Mouse (Mus musculus) CD8-positive naive resting alpha-beta T cell, adult 2 months (primary cell): ENCODE measurements around the gene Gm44511.
"Not testable (repeated sequence)": the region's sequence is repeated elsewhere in the genome, so short reads cannot be mapped to it uniquely, and the experiment has no call there.

Source experiments
- DNase-seq, 2 experiments: peaks; one replicate each; pipeline ENCODE4 v3.0.0; 2022; ENCODE audit warnings: low read depth in 2 of 2, low spot score in 2 of 2

Gene Gm44511

GRCm38 (mm10) chr6:128841327-128842089 lies 15.4 kb upstream of the Gm44511 start:
- DNase-seq, result no peak

- DNase-seq, result not testable (repeated sequence)
Observed at GRCm38 (mm10) chr6:128840669-128841068, 14.6 kb upstream of the Gm44511 start.

- no peak for DNase-seq
Observed at GRCm38 (mm10) chr6:128839921-128840320, 13.8 kb upstream of the Gm44511 start.

GRCm38 (mm10) chr6:128839266-128839771 lies 13.2 kb upstream of the Gm44511 start:
- DNase-seq, result peak; percentile 86 to 90

GRCm38 (mm10) chr6:128838342-128839265 lies 12.5 kb upstream of the Gm44511 start:
- DNase-seq, result peak; percentile 90 to 93

- DNase-seq, result no peak
Observed at GRCm38 (mm10) chr6:128837454-128838341, 11.6 kb upstream of the Gm44511 start.

- DNase-seq, result no peak
Observed at GRCm38 (mm10) chr6:128836955-128837334, 10.8 kb upstream of the Gm44511 start.

GRCm38 (mm10) chr6:128836191-128836954 lies 10.3 kb upstream of the Gm44511 start:
- DNase-seq, result peak; percentile 69 to 76

GRCm38 (mm10) chr6:128835571-128835970 lies 9.5 kb upstream of the Gm44511 start:
- DNase-seq, result no peak

GRCm38 (mm10) chr6:128833046-128833445 lies 6.9 kb upstream of the Gm44511 start:
- DNase-seq, result peak; percentile 47 to 61

GRCm38 (mm10) chr6:128829837-128830236 lies 3.7 kb upstream of the Gm44511 start:
- no peak for DNase-seq

- no peak for DNase-seq
Observed at GRCm38 (mm10) chr6:128826781-128827180, 666 bp upstream of the Gm44511 start.

- DNase-seq, result no peak
Observed at GRCm38 (mm10) chr6:128818083-128818802, 7.9 kb downstream of the Gm44511 start.

- peak; percentile 68 to 76 for DNase-seq
Observed at GRCm38 (mm10) chr6:128808532-128808931, 17.6 kb downstream of the Gm44511 start.

- peak; percentile 37 to 63 for DNase-seq
Observed at GRCm38 (mm10) chr6:128807021-128807420, 19.1 kb downstream of the Gm44511 start.

- peak; percentile 63 to 64 for DNase-seq
Observed at GRCm38 (mm10) chr6:128804823-128805640, 21.1 kb downstream of the Gm44511 start.

GRCm38 (mm10) chr6:128802999-128803857 lies 22.9 kb downstream of the Gm44511 start:
- peak; percentile 96 to 97 for DNase-seq

GRCm38 (mm10) chr6:128802557-128802956 lies 23.6 kb downstream of the Gm44511 start:
- no peak for DNase-seq
